Mouse (Mus musculus) bone marrow, adult 2 months (tissue): ENCODE measurements around the gene Nox4.

ENCODE experiments used
- CTCF ChIP-seq: fragments of 200-500 bp; IDR thresholded peaks from 2 replicates; pipeline ENCODE4 v1.5.1; 2011; ENCODE audit warnings: low read length, control low read depth; ENCODE audit not compliant: control insufficient read depth, insufficient read depth
- POLR2A ChIP-seq: fragments of 200-500 bp; IDR thresholded peaks from 2 replicates; pipeline ENCODE4 v1.6.1; 2011; ENCODE audit warnings: low read depth, mild to moderate bottlenecking, control low read depth, low read length, borderline replicate concordance; ENCODE audit not compliant: control insufficient read depth

GRCm38 (mm10) chr7:87227051-87227948, 18.6 kb upstream of the Nox4 start:
- TF ChIP-seq POLR2A: no peak
- TF ChIP-seq CTCF: no peak
